Mouse (Mus musculus) fat pad, adult 2 months (tissue): ENCODE data around the gene Card9.

Experiments
- DNase-seq: peaks from one replicate; pipeline ENCODE4 v3.0.0-alpha.2; 2011; ENCODE audit warnings: low read depth, low spot score; ENCODE audit errors: extremely low read depth

Card9 gene

GRCm38 (mm10) chr2:26363481-26363880 lies 2.8 kb upstream of the Card9 start:
- DNase-seq: no peak

GRCm38 (mm10) chr2:26362991-26363390 lies 2.3 kb upstream of the Card9 start:
- no peak for DNase-seq

DNA sequence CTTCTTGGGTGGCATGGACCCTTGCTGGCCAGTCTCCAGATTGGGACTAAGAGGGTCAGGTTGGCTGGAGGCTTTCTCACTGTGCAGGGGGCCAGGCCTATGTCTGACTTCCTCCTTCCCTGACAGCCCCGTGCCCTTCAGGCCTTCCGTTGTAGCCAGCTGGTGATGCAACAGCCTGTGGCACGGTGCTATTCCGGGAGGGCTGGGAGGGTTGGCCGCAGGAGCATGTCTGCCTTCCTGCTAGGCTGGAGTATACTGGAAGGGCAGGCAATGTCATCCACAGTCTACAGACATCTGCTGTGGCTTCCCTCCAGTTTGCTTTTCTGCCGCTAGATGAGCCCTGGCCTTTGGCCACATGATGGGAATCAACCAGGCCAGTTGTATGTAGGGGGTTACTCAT lies 735 bp downstream of the Card9 start:
- no peak for DNase-seq

GRCm38 (mm10) chr2:26358667-26359320 lies 1.9 kb downstream of the Card9 start:
- no peak for DNase-seq

DNA sequence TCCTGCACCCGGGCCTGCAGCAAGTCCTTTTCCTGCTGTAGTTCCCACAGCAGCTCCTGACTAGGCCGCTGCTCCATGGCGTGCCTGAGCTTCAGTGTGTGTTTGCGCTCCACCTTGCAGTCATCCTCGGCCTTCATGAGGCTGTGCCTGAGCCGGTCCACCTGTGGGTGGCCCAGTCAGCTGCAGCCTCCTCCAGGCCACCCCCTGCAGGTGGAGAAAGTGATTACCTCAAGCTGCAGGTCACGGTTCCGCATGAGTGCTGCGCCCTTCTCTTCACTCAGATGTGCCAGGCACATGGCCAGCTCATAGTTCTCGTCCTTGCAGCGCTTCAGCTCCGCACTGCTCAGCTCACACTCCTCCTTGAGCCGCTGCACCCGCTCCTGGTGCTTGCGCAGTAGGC lies 3.2 kb downstream of the Card9 start:
- DNase-seq: no peak

- no peak for DNase-seq
Observed at GRCm38 (mm10) chr2:26356678-26357077, 4.0 kb downstream of the Card9 start.

GRCm38 (mm10) chr2:26356231-26356630 lies 4.5 kb downstream of the Card9 start:
- no peak for DNase-seq

DNA sequence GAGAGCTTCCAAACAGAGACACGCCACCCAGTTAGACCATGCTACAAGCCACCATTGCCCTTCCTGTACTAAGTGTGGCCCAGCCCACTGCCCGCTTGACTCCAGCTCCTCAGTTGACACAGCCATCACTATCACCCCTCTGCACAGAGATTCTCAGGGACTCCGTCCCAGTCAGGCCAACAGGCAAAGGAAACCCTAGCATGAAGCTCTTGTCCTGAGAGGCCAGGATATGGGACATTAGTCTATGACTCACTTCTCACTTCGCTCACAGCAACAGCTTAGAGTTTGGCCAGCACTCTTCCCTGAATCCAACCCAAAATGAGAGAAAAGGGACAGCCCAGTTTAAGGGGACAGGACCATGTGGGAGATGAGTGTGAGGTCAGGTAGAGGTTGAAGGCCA lies 6.3 kb downstream of the Card9 start:
- no peak for DNase-seq

DNA sequence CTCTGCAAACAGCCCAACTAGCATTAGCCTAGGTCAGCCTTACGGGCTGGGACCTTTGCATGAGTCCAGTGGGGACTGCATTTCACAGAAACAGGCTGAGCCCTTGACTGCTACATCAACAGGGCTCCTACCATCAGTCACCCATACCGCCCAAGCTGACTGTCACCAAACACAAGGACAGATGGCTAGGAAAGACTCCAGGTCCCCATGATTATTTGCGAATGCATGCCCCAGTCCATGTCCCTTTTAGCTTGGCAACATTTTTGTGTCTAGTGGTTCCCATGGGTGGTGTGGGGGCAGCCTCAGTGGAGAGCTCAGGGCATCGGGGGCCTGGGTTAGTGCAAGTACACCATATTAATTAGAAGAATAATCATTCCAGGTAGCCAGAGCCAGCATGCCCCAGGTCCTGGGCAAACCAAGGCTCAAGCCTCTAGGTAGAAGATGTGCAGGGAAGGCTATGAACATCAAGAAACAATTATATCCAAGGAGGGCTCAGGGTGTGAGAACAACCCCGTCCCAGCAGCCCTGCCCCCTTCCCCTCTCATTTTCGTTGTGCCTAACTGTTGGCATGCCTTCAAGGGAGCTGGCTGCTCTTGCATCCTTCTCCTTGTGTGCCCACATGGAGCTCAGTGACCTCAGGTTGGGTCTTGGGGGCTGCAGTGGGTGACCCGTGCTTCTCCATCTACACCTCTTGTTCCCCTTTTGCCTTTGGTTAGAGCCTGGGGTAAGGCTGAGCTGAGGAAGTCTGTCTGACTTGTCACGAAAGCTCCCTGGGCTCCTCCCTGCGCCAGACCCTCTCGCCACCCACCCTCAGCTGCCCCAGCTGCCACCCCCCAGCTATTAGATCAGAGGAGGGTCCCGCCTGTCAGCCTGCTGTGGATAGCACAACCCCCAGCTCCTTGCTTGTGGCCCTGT lies 7.4 kb downstream of the Card9 start:
- no peak for DNase-seq

GRCm38 (mm10) chr2:26352291-26352910 lies 8.3 kb downstream of the Card9 start:
- DNase-seq: no peak

- no peak for DNase-seq
Observed at GRCm38 (mm10) chr2:26351358-26352290, 9.1 kb downstream of the Card9 start, which contains the start of gene Dnlz. TSS of gene Dnlz (minus strand) at chr2:26352110.

- DNase-seq: no peak
Observed at GRCm38 (mm10) chr2:26348241-26348640, 12.5 kb downstream of the Card9 start.

DNA sequence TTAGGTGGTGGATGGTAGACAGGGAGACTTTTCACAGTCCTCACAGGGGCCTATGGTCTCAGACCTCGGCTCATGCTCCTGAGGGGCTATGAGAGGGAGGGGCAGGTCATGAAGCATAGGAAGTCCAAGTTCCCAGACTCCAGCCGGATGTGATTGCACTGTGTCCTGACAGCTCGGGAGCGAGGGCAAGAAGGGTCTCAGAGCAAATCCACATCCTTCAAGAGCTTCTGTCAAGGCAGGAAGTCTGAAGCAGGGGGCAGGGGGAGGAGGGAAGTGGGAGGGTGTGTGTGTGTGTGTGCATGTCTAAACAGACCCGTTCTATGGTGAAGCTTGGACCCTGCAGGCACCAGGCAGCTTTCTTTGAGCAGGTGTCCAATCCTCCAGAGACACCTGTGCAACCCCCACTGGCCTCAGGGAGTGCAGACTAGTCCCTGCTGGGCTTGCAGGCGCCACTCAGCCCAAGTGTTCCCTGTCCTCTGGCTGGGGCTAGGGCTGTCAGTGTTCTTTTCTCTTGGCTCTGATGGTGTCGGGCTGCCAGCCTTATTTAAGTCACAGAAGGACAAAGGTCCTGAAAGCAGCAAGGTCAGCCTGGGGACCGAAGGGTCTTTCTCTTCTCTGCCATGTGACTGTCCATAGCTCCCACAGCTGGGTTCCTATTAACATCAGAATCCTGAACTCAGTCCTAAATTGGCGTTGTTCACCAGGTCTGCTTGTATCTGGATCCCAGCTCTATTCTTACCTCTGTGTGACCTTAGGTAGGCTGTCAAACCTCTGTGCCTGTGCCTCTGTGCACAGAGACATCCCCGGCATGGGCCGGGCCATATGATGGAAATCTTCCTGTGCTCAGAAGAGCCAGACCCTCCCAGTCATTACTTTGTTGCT lies 17.9 kb downstream of the Card9 start:
- DNase-seq: no peak

GRCm38 (mm10) chr2:26342044-26342443 lies 18.7 kb downstream of the Card9 start:
- no peak for DNase-seq

GRCm38 (mm10) chr2:26341510-26341981 lies 19.2 kb downstream of the Card9 start:
- DNase-seq: no peak

DNA sequence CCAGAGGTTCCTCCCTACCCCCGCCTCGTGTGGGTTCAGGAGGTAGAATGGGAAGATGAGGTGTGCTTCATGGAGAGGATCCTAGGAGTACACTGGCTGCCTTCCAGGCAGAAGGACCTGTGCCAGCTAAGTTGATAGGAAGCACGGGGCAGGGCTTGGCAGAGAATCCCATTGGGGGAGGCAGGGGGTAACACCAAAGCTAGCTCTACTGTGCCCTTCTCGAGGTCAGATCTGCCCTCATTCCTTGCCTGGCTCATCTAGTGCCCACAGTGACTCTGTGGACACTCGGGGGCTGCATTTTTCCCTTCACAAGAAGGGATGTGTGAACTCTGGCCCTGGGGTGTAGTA lies 21.5 kb downstream of the Card9 start:
- DNase-seq: no peak

GRCm38 (mm10) chr2:26338302-26339203 lies 22.2 kb downstream of the Card9 start:
- no peak for DNase-seq

GRCm38 (mm10) chr2:26330702-26331101 lies 30.0 kb downstream of the Card9 start:
- no peak for DNase-seq

DNA sequence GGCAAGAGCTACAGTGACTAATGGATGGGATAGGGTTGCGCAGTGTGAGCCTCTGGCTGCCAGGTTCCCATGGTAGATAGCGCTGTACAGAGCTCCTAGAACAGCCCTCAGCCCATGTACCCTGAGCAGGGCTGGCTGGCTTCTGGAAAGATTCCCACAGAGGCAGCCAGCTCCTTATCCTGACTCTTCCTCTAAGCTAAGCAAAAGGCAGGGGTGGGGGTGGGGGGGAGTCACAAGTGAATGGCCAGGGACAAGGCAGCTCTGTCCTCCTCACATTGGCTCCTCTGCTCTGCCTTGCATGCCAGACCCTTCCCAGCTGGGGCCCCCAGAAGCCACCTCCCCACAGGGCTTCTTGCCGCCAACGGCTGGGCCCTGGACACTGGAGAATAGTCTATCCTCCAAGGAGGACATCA lies 30.7 kb downstream of the Card9 start:
- DNase-seq: no peak
